Mouse (Mus musculus): ENCODE results near the gene Gm10134.

Gm10134 gene

DNA sequence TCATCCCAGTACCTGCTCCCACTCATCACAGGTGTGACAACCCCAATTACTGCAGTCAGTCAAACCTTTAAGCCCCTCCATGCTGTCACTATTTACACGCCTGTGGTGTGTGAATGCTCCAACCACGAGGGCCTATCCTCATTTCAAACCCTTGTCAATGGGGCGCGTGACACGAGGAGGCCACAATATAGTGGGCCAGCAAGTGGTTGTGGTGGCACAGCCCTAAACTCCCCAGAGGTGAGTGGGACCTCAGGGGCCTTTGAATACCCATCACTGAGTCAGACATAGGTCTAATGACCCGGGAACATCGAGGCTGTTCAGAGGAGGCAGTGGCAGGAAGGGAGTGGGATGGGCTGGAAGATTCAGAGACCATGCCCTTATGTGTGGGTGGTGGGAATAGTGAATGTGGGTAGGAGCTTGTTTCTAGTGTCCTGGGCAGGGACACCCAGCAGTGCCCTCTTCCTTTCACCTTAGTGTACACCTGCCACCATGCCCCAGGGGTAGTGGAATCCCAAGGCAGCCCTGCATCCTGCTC is 28.1 kb downstream of the Gm10134 start:
- no peak for DNase-seq

DNA sequence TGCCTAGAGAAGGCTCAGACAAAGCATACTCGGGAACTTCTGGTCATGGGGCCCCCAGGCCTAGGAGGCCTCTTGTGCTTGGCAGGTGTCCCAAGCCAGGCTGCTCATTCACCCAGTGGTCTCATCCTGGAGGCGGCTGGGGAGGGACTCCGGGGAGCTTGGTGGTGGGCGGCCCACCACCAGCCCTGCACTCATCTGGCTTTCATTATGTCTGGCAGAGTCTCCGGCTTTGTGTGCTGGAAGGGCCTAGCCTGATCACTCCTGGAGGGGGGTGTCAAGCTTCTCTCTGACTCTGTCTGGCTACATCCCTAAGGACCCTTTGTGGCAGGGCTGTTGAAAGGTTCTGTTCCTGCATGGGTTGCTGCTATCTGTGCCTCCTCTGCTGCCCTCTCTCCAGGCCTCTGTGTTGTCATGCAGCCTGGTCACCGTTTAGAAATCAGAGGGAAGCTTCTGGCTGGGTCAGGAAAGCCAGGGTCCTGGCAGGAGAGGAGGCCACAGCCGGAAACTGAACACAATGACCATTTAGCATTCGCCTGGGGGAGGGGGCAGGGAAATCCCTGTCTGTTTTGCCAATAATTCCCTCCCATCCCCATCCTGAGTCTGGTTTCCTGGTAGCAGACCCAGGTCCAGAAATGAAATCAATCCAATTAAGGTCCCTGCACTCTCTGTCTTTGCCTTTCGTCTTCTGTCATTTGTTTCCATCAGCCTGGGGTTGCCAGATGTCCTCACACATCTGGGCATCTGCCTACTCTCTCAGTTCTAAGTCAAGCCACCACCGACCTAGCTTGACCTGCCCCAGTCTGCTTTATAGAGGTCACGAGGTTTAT is 28.8 kb downstream of the Gm10134 start:
- no peak for DNase-seq

DNA sequence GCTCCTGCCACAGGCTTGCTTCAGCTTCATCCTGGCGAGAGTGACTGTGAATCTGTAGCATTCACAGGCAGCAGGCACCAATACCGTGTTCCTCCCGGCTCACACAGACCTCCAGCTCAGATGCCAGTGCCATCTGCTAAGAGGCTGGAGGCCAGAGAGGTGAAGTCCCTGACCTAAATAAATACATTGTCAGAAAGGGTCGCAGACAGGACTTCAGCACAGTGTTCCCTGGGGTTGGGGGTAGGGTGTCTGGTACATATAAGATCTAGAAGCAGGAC is 29.3 kb downstream of the Gm10134 start:
- no peak for DNase-seq

DNA sequence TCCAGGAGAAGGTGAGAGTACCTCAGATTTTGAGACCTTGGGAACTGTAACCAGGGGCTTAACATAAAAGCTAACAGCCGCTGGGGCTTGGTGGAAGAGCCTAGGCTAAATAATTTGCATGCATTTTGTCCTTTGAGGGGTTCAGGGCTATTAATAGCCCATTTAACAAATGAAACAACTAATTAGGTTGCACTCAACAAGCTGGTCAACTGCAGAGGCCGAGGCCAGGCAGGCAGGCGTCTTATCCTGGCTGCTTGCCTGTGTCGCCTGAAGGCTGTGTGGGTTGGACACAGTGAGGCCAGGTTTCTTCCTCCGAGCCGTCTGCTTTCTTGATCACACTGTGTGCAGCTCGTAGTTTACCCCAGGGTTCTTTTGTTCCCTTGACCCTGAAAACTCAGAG is 29.8 kb downstream of the Gm10134 start:
- no peak for DNase-seq

DNA sequence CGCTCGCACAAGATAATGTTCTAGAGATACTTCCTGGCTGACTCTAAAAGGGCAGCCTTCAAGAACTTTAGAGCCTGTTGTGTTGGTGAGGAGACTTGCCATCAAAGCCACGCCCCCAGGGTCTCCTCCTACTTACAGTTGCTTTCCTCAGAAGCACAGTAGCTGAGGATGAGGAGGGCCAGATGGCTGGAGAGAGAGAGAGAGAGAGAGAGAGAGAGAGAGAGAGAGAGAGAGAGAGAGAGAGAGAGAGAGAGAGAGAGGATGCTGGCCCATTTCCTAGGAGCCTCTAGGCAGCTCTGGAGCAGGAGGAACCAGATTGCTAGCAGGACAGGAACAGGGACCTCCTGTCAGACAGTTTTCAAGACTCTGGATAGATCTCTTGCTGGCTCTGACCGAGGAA is 30.3 kb downstream of the Gm10134 start:
- DNase-seq, result no peak

DNA sequence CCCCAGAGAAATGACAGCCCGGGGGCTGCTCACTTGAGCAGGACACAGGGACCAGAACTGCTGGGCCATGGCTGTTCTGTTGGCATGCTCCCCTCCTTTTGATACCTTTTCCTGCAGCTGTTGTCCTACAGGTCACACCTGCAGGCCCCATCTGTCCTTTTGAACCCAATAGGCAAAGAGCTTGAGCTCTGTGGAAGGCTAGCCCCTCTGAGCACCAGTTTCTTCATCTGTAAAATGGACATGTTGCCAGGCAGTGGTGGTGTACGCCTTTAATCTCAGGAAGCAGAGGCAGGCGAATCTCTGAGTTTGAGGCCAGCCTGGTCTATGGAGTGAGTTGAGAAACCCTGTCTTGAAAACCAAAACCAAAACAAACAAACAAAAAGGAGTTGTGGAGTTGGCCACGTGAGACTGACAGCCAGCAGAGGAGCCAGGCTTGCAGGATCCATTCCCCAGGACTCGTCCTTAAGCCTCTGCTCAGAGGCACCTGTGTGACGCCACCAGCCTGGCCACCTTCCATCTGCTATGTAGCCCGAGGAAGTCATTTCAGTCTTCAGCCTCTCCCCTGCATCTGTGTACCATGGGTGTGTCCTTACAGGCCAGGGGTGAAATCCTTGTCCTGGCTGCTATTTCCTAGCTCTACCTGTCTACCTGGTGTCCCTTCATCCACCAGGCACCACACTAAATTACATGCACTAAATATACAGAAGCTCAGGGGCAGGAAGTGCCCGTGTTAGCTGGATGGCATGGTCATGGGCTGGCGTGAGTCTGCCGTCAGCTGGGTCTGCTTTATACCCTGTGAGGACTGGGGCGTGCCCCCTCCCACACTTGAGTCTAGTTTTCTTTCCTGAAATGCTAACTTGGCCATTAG is 31.1 kb downstream of the Gm10134 start:
- DNase-seq, result no peak

DNA sequence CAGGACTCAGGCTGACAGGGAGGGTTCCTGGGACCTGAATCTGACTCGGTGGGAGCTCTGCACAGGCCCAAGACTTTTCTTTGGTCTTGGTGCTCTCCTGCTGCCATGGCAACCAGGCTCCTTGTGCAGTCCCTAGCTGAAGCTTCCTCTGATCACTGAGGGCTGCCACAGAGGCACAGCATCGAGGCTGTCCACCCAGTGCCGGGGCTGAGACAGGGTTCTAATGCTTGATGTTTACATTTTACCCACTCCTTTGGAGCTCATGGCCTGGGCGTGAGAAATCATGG is 31.7 kb downstream of the Gm10134 start:
- DNase-seq, result no peak

DNA sequence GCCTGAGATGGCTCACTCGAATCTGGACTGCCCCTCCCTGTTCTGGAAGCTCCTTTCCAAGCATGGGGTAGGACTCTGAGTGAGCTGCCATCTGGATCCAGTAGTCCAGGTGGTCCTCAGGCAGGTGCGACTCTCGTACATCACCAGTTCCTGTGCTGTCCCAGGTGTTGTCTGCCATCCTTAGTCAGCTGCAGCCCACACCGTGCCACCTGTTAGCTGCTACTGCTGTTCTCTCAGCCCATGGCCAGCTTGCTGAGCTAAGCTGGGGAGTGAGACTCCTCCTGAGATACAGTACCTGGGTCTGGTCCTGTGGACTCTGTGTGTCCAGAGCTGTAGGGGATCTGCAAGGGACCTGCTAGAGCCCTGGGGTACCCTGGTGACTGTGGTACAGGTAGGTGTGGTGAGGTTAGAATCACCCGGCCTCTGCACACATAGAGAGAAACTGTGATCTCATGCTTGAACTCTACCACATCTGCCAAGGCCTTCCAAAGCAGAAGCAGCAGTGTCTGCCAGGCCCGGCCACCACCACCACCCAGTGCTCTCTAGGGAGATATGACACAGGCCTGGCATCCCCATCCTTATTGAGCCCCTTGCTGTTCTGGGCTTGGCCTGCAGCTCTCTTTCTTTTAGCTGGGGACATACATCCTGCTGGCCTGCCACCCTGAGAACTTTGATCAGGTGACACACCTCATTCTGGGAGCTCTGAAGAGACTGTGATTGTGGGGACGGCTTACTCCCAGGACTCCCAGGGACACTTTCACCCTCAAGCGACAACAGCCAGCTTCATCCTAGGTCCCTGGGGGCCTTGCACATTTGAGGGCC is 32.3 kb downstream of the Gm10134 start:
- DNase-seq, result no peak

DNA sequence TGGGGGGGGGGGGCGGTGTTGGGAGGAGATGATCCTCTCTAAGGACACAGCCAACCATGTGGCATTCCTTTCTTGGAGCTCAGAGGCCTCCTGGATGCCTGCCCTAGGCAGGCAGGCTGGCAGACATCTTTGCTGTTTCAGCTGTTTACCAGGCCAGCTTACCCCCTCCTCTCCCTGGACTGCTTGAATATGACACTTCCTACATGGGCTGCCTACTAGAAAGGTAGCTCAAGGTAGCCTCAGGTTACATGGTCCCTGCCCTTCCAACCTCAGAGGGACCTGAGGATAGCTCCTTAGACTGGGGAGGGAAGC is 32.9 kb downstream of the Gm10134 start:
- no peak for DNase-seq

DNA sequence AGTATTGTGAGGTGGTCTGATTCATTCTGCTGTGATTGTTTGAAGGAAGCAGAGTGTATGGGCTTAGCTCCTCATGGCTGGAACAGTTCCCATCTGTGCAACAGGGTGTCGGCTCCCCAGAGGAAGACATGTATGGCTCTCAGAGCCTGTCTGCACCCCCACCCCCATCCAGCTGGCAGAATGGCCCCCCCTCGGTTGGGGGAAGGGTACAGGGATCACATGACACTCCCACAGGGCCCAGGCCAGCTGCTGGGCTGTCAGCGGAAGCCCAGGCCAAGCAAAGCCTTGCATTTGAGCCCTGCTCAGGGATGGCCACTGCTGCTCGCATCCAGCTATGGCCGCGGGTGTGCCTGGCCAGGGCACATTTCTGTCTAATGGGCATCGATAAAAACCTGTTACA is 33.3 kb downstream of the Gm10134 start:
- DNase-seq, result no peak

DNA sequence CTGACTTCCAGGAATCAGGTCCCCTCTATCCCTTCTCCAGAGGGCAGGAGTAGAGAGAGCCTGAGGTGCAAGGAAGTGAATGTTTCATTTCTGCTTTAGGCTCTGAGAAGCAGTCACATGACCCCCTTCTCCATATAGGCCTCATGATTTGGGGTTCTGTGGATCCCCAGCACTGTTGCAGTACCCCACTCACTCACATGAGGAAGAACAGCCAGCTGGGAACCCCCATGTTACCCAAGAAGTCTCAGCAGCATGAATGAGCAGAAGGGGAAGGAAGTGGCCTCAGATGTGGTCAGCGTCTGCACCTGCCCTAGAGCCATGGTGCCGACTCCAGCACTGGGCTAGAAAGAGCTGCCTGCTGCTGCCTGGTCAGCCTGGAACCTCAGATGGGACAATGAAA is 34.1 kb downstream of the Gm10134 start:
- DNase-seq, result peak in 1 of 2 experiments; percentile 59

DNA sequence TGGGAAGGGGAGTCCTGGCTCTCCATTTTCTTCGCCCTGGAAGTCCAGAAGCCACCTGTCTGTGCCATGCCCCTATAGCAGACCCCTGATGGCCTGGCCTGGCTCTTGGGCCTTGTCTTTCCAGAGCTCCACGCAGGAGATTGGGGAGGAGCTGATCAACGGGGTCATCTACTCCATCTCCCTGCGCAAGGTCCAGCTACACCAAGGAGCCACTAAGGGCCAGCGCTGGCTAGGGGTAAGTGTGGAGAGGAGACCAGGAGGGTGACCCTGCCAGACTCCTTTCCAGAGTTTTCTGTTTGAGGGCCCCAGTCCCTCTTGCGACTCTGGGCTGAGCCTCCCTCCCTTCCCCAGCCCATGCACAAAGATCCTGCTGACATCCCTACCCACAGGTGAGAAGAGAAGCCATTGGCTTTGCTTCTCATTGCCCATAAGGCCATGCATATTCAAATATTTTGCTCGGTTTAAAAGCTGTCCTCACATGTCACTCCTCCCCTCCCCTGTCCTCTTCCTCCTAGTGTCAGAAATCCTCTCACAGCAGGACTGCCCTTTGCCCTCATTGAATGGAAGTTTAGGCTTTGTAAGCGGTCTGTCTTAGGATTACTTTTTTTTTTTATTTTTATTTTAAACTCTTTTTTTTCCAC is 34.8 kb downstream of the Gm10134 start:
- no peak for DNase-seq

DNA sequence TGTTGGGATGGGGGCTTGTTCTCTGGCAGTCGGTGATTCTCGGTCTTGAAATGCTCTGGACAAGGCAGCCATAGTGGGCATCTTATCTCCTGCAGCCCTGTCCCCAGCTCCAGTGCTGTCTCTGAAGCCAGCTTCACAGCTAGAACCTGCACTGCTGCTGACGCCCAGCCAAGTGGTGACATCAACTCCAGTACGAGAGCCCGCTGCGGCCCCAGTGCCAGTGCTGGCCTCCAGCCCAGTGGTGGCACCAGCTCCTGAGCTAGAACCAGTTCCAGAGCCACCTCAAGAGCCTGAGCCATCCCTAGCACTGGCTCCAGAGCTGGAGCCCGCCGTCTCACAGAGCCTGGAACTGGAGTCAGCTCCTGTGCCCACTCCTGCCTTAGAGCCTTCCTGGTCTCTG is 38.0 kb downstream of the Gm10134 start:
- DNase-seq, result no peak

DNA sequence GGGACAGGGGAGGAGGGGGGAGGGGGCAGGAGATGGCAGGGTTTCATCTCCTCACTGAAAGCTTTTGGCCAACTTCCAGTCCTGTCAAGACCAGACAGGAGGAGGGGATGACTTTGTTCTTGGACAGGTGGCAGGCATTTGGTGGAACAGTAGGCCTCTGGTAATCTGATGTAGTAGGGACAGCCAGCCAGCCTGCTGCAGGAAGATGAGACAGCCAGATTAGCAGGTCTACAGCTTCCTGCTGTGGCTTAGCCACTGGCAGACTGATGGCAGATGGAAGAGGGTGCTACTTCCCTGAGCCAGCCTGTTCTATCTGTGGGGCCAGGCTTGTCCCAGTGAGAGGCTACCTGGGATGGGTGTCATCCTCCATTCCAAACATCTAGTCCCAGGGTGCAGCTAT is 40.1 kb downstream of the Gm10134 start:
- DNase-seq, result no peak

DNA sequence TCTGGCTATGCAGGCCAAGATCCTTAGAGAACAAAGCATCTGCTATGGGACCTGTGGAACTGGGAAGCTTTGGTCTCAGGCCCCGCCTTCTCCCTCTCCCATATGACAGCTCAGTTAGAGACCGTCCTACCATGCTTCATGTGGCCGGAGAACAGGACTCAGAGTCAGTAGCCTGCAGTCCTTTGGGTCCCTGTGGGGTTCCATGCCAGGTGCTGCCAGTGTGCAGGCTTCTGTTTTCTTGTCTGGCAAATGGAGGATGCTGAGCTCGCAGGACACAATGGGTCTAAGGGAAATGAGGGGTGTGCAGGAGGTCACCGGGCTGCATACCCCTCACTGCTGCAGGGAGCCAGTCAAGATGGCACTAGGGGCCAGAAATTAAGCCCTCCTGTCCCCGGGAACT is 40.7 kb downstream of the Gm10134 start:
- DNase-seq, result no peak

DNA sequence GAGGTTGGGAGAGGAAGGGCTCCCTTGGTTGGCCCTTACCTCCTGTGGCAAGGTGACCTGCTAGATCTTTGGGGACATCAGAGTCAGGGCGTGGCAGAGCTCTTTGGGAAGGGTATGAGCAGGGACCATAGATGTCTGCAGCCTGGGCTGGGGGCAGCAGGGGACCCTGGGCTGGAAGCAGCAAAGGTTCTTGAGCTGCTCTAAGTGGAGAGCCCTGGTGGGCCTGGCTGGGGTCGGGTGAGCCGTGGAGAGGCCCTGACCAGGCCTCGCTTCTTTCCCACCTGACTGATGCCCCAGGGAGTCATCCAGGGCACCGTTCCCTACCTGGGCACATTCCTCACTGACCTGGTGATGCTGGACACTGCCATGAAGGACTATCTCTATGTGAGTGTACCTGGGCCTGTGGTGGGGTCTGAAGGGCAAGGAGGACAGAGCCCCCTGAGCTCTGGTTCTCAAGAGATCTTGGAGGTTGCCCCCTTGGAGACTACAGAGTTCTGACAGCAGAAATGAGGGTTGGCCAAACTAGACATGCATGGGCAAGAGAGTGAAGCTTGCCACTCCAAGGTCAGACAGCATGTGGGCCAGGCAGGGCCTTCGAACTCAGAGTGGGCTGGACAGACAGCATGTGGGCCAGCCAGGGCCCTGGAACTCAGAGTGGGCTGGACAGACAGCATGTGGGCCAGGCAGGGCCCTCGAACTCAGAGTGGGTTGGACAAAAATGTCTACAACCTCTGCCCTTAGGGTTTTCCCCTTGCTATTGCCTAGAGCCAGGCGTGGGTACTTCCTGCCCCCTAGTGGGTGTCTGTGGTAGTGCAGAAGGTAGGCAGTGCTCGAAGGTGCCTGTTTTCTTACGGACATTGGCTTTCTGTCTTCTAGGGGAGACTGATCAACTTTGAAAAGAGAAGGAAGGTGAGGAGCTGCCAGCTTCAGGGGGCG is 41.6 kb downstream of the Gm10134 start:
- DNase-seq, result peak; percentile 55 to 62

DNA sequence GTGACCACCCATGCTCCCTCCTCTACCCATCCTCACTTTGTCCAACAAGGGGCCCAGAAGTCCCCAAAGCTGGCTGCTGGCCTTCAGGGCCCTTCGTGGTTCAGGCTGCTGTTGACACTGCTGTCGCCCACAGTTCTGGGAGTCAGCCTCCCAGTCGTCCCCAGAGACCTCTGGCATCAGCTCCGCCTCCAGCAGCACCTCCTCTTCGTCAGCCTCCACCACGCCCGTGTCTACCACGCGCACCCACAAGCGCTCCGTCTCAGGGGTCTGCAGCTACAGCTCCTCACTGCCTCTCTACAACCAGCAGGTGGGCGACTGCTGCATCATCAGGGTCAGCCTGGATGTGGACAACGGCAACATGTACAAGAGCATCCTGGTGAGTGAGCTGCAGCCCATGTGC is 43.3 kb downstream of the Gm10134 start:
- no peak for DNase-seq

DNA sequence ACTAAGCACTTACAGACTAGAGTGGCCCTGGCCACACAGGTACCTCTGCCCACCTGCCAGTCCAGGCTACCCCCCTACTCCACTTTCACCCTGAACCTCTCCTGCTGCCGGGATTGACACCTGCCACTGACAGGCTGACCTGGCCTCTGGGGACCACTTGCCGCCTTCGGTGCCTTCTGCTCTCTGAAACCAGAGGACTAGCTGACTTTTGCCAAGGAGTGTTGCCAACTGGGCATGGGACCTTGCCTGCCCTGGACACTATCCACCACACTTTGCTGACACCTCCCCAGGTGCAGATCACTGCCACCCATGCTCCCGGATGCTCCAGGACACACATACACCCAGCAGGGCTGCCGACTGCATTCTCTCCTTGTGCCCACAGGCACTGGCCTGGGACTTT is 46.4 kb downstream of the Gm10134 start:
- no peak for DNase-seq

All from thymus, adult 18-20 months (tissue).